In genomic region chr1:75264091-75264880, GRCm38 (mm10) we compare ENCODE assay signal across 8 mouse cellular contexts. TPM values are rescaled to one million over a fixed set of nuclear protein-coding genes. Genes with fewer than 3 reads are reported as not detected.
DNase-seq lines count a peak whose midpoint lies in the region; ATAC-seq lines count a peak whose summit lies in the region.

Ptprn (minus strand) TSS chr1:75264502.

- 14% methylated on average over 31 of the region's 32 CpGs for WGBS in forebrain, embryonic 16.5 days

- H3K9me3 ChIP-seq in forebrain, embryonic 16.5 days (ENCODE audit: control insufficient read depth, low read length), result no peaks in the 10 kb centered on the region

- peak within 1 kb of the TSS; percentile 52 for H3K9ac ChIP-seq in forebrain, embryonic 16.5 days (replicated peaks; ENCODE audit: low read depth, low read length)

- peak within 1 kb of the TSS; percentile 68 for H3K4me2 ChIP-seq in forebrain, embryonic 16.5 days (ENCODE audit: low read length)

- DNase-seq in embryo, embryonic 10 days (ENCODE audit: low spot score), result peak; percentile 47
- no peak for DNase-seq in embryo, embryonic 9.5 days (ENCODE audit: extremely low spot score)
- peak; percentile 78 for DNase-seq in cerebellum, adult 11 months
- DNase-seq in left cerebral cortex, adult 18-20 months (ENCODE audit: low spot score in 2 of 2), result peak; percentile 79 to 84
- peak; percentile 53 for DNase-seq in retina, embryonic 14.5 days (ENCODE audit: low spot score)
- DNase-seq in urinary bladder, postnatal 14 days (ENCODE audit: low spot score), result no peak
- no peak for DNase-seq in thymus, postnatal 10 days (ENCODE audit: low spot score in 2 of 2)

- no peak within 1 kb of the TSS for H3K27ac ChIP-seq in forebrain, embryonic 16.5 days (ENCODE audit: low read length)

- H3K4me3 ChIP-seq in forebrain, embryonic 16.5 days (replicated peaks; ENCODE audit: low read length), result peak within 1 kb of the TSS; percentile 51

- peaks cover 12% of the 10 kb centered on the region for H3K4me1 ChIP-seq in forebrain, embryonic 16.5 days (replicated peaks; ENCODE audit: control insufficient read depth, insufficient read depth, low read length)

- H3K36me3 ChIP-seq in forebrain, embryonic 16.5 days (ENCODE audit: control insufficient read depth, insufficient read depth), result no peaks in the 10 kb centered on the region

- ATAC-seq in forebrain, embryonic 16.5 days, result peak; percentile 75

- H3K27me3 ChIP-seq in forebrain, embryonic 16.5 days (replicated peaks; ENCODE audit: control insufficient read depth, insufficient read depth, low read length), result peaks cover 41% of the 10 kb centered on the region

RNA-seq across cellular contexts. Expression of gene Ptprn, which starts in this region (rescaled TPM):
- 6.1 and 10.7 TPM in 2 replicates for polyA plus RNA-seq in forebrain, embryonic 16.5 days (2015; fragmentation: Nextera tagmentation; extraction: Ambion mirVana)
- total RNA-seq in left cerebral cortex, adult 18-20 months (2021), result 100 to 1,000 TPM; 480 to 486 TPM

Comparison
In these comparisons a context has a peak if more than half of its experiments do, and no peak if none do; other contexts are left out.
1. DNase-seq: peak in embryo, embryonic 10 days (single experiment), cerebellum, adult 11 months (single experiment), left cerebral cortex, adult 18-20 months (2 of 2) and retina, embryonic 14.5 days (single experiment); none in embryo, embryonic 9.5 days (single experiment), urinary bladder, postnatal 14 days (single experiment) and thymus, postnatal 10 days (0 of 2).